Mouse (Mus musculus) heart, embryonic 14.5 days (tissue): Measurements from ENCODE around the gene Zfp146. TPM values are rescaled to one million over a fixed set of nuclear protein-coding genes. Genes with fewer than 3 reads are reported as not detected.
"Not testable (repeated sequence)": the region's sequence is repeated elsewhere in the genome, so short reads cannot be mapped to it uniquely, and the experiment has no call there.

Experiments
- ATAC-seq: fragments of 200-750 bp; cut with Nextera tagmentation; 2 replicates; pipeline ENCODE4 v1.8.0; 2017; ENCODE audit warnings: low read depth, moderate TSS enrichment; ENCODE audit not compliant: insufficient number of reproducible peaks, insufficient read depth, low FRiP score
- H3K27ac ChIP-seq, 2 experiments: fragments of 200-500 bp in 1 of 2; fragments of 300-500 bp in 1 of 2; sonication (generic) in 1 of 2; replicated peaks in 1 of 2; 2 replicates each; pipeline ENCODE4 v1.5.1; 2012 to 2014; ENCODE audit warnings: low read depth in 2 of 2, low read length in 2 of 2, control low read depth in 1 of 2, mild to moderate bottlenecking in 1 of 2, mixed read lengths in 1 of 2; ENCODE audit not compliant: control insufficient read depth in 1 of 2, insufficient read depth in 1 of 2
- H3K27me3 ChIP-seq: fragments of 300-500 bp; sonication (generic); 2 replicates; pipeline ENCODE4 v1.6.1; 2014; ENCODE audit warnings: mild to moderate bottlenecking, low read length, control low read depth; ENCODE audit not compliant: control insufficient read depth, insufficient read depth
- H3K36me3 ChIP-seq: fragments of 300-500 bp; sonication (generic); 2 replicates; pipeline ENCODE4 v1.6.1; 2014; ENCODE audit warnings: mild to moderate bottlenecking, control low read depth, low read length, mixed read lengths; ENCODE audit not compliant: control insufficient read depth, insufficient read depth
- H3K4me1 ChIP-seq, 2 experiments: fragments of 200-500 bp in 1 of 2; fragments of 300-500 bp in 1 of 2; sonication (generic) in 1 of 2; 2 replicates each; pipeline ENCODE4 v1.6.1; 2012 to 2014; ENCODE audit warnings: low read length in 2 of 2, control low read depth in 1 of 2, mixed read lengths in 1 of 2; ENCODE audit not compliant: control insufficient read depth in 2 of 2, insufficient read depth in 2 of 2
- H3K4me2 ChIP-seq: fragments of 300-500 bp; sonication (generic); 2 replicates; pipeline ENCODE4 v1.6.1; 2014; ENCODE audit warnings: mild to moderate bottlenecking, low read length
- H3K4me3 ChIP-seq, 2 experiments: fragments of 200-500 bp in 1 of 2; fragments of 300-500 bp in 1 of 2; sonication (generic) in 1 of 2; 2 replicates each; pipeline ENCODE4 v1.5.1; 2012 to 2014; ENCODE audit warnings: low read length in 2 of 2, mild to moderate bottlenecking in 2 of 2, control low read depth in 1 of 2, low read depth in 1 of 2, moderate library complexity in 1 of 2; ENCODE audit not compliant: control insufficient read depth in 1 of 2, insufficient read depth in 1 of 2
- H3K9ac ChIP-seq: fragments of 300-500 bp; sonication (generic); 2 replicates; pipeline ENCODE4 v1.6.1; 2014; ENCODE audit warnings: mild to moderate bottlenecking, low read length
- H3K9me3 ChIP-seq: fragments of 300-500 bp; sonication (generic); 2 replicates; pipeline ENCODE4 v1.6.1; 2016; ENCODE audit warnings: low read length, control low read depth; ENCODE audit not compliant: control insufficient read depth
- whole genome bisulfite sequencing: fragments of 180-500 bp; shearing (Covaris S2); extraction: QIAGEN DNeasy Blood & Tissue Kit; methylation state at CpG from one replicate; pipeline ENCODE4 v1.1.7; 2014; 5-methylcytosine and 5-hydroxymethylcytosine counted together
- polyA plus RNA-seq: library from polyadenylated mRNA; unstranded; fragments of >200 nt; fragmentation: Nextera tagmentation; extraction: Ambion mirVana; gene quantifications from 2 replicates; pipeline ENCODE4 v1.2.1, GENCODE M21; 2014

Zfp146 gene
- polyA plus RNA-seq, 1 experiment from 2014 or later: 9.0 TPM

DNA sequence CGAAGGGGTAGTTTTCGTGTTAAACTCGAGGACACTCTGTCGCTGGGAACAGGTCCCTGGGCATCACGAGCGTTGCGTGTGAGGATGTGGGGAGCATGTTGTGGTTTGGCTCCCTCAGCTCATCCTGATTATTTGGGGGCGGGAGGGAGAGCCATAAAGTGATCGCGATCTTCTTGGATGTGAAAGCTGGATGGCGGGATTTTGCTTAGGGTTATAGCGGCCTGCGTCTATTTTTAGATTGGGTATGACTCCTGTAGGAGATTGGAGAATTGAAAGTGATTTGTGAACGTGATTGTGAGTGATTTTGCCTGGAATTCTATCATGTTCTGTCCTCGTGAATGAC lies 47.4 kb downstream of the Zfp146 start:
- H3K27ac ChIP-seq: peak overlapping the region; percentile 40 to 84
- peak overlapping the region; percentile 80 to 81 for H3K4me3 ChIP-seq
- H3K36me3 ChIP-seq: peaks cover 22% of the 10 kb centered on the region
- peaks cover 2 to 5% of the 10 kb centered on the region in 2 experiments; a peak in 2 of 4 replicates for H3K4me1 ChIP-seq
- H3K9ac ChIP-seq: peak overlapping the region; percentile 91
- 6% methylated on average over 15 of the region's 15 CpGs for WGBS
- no peak; the same call in 1 of the 2 replicates for ATAC-seq
- no peaks in the 10 kb centered on the region for H3K9me3 ChIP-seq
- H3K4me2 ChIP-seq: peak overlapping the region; percentile 87
- no peaks in the 10 kb centered on the region for H3K27me3 ChIP-seq

DNA sequence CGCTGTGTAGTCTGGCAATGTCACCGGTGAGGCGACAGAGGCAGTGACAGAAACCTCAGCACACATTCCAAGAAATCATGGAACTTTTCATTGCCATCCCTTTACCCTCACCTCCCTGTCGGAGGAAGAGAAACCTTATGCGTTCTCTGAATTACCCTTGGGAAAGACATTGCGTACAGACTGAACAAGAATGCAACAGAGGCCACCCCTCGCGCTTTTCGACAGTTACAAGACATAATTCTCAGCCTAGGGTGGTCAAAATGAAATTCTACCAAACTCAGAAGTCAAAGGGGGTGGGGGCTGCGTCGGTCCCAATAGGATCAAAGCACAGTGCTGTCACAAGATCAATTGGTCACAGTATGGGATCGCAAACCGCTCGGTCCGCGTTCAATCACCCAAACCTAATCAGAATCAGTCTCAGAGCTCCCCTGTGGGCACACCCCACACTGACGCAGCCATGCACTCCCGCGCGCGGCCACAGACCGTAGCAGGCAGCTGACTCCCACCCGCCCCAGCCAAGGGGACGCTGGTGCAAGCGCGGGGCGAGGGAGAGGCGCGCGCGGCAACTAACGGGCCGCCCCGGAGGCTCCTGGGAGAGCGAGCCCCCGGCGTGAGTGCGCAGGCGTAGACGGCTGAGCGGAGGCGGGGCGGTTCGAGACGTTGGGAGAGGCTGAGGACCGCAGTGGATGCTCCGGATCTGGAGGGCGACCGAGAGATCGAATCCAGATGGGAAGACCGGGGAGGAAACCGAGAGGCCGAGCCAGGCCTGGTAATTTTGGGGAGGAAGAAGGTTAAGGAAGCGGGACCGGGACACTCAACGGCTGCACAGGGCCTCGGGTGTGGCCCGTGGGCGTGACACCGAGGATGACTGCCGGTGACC lies 48.0 kb downstream of the Zfp146 start, which contains the start of gene Zfp382:
Zfp382 (plus strand) TSS at position 635 of the 880 bp plus-strand sequence.
- Histone ChIP-seq H3K4me1 (peaks cover 2 to 5% of the 10 kb centered on the region in 2 experiments; a peak in 2 of 4 replicates), H3K9ac (peak within 1 kb of the TSS; percentile 91), H3K36me3 (peaks cover 15% of the 10 kb centered on the region), H3K9me3 (no peaks in the 10 kb centered on the region), H3K27me3 (no peaks in the 10 kb centered on the region), H3K4me3 (peak within 1 kb of the TSS; percentile 80 to 81), H3K27ac (peak within 1 kb of the TSS; percentile 40 to 84), H3K4me2 (peak within 1 kb of the TSS; percentile 87)
- WGBS: under 1% methylated on average over 61 of the region's 61 CpGs
- ATAC-seq: peak; percentile 94

DNA sequence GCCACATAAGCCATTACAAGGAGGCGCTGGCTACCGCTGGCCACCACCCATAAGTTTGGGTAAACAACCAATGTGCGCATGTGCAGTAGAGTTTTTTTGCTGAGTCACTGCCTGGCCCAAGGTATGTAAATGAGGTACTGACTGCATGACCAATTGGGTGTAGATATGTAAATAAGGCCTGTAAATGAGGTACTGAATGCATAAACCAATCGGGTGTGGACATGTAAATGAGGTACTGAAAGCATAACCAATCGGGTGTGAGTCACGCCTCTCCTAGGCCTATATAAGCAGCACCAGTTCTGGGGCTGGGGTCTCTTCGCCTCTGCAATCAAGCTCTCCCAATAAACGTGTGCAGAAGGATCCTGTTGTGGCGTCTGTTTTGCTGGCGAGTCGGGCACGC lies 51.6 kb downstream of the Zfp146 start:
- H3K9me3 ChIP-seq: peaks cover 18% of the 10 kb centered on the region
- not testable (repeated sequence) for H3K36me3 ChIP-seq, H3K4me1 ChIP-seq, H3K27ac ChIP-seq, H3K4me3 ChIP-seq, H3K4me2 ChIP-seq, ATAC-seq, H3K9ac ChIP-seq, H3K27me3 ChIP-seq
- 89% methylated on average over 12 of the region's 12 CpGs for WGBS

DNA sequence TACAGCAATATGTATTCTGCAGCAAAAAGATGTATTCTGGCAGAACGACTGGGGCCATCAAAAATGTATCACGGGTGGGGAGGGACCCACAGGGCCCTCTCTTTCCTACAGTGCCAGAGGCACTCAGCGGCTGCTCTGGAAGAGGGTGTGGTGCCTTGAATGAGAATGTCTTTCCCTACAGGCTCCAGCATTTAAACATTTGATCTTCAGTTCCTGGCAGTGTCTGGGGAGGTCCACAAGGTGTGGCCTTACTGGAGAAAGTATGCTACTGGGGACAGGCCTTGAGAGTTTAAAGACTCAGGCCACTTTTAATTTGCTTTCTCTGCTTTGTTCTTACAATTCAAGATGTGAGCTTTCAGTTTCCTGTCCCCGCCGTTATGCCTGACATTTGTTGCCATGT lies 53.5 kb downstream of the Zfp146 start:
- Histone ChIP-seq H3K27ac (no peak overlapping the region), H3K4me1 (peaks cover 7 to 8% of the 10 kb centered on the region in 2 experiments; a peak in 3 of 4 replicates), H3K27me3 (no peaks in the 10 kb centered on the region), H3K9ac (no peak overlapping the region), H3K4me3 (no peak overlapping the region), H3K9me3 (peaks cover 18% of the 10 kb centered on the region), H3K36me3 (no peaks in the 10 kb centered on the region), H3K4me2 (no peak overlapping the region)
- ATAC-seq: no peak
- WGBS: 87% methylated on average over 5 of the region's 5 CpGs

Other genes starting within 250 kb of the Zfp146 start
- 8.0 and 8.6 TPM in 2 replicates for gene Zfp74, start 215.7 kb downstream of the Zfp146 start, polyA plus RNA-seq
- 23.7 and 27.4 TPM in 2 replicates for gene Zfp568, start 185.8 kb downstream of the Zfp146 start, polyA plus RNA-seq
- 4.0 and 4.8 TPM in 2 replicates for gene Zfp14, start 118.4 kb downstream of the Zfp146 start, polyA plus RNA-seq
- gene Zfp82, start 96.8 kb downstream of the Zfp146 start, polyA plus RNA-seq: 4.2 and 4.8 TPM in 2 replicates
- gene Gm26920, start 79.3 kb downstream of the Zfp146 start, polyA plus RNA-seq: 0.70 TPM in 1 of 2 replicates, not detected in the other
- gene Zfp566, start 79.2 kb downstream of the Zfp146 start, polyA plus RNA-seq: 5.2 and 6.4 TPM in 2 replicates
- 85.2 and 91.3 TPM in 2 replicates for gene Zfp260, start 75.0 kb downstream of the Zfp146 start, polyA plus RNA-seq
- 6.4 and 8.5 TPM in 2 replicates for gene Zfp382, start 47.8 kb downstream of the Zfp146 start, polyA plus RNA-seq
- 544 and 589 TPM in 2 replicates for gene Cox7a1, start 14.4 kb upstream of the Zfp146 start, polyA plus RNA-seq
- 63.0 and 73.7 TPM in 2 replicates for gene Capns1, start 29.1 kb upstream of the Zfp146 start, polyA plus RNA-seq
- 126 and 145 TPM in 2 replicates for gene Polr2i, start 62.2 kb upstream of the Zfp146 start, polyA plus RNA-seq
- 137 and 144 TPM in 2 replicates for gene Tbcb, start 62.5 kb upstream of the Zfp146 start, polyA plus RNA-seq
- gene Ovol3, start 66.0 kb upstream of the Zfp146 start, polyA plus RNA-seq: not detected in 2 replicates
- gene Thap8, start 110.3 kb upstream of the Zfp146 start, polyA plus RNA-seq: 0.35 and 0.72 TPM in 2 replicates
- 8.7 and 9.4 TPM in 2 replicates for gene Wdr62, start 110.7 kb upstream of the Zfp146 start, polyA plus RNA-seq
- 10.1 and 12.8 TPM in 2 replicates for gene Clip3, start 122.0 kb upstream of the Zfp146 start, polyA plus RNA-seq
- gene Alkbh6, start 139.0 kb upstream of the Zfp146 start, polyA plus RNA-seq: 68.9 and 70.6 TPM in 2 replicates
- gene Syne4, start 145.1 kb upstream of the Zfp146 start, polyA plus RNA-seq: 8.1 and 13.0 TPM in 2 replicates
- not detected in 2 replicates for gene E130208F15Rik, start 152.0 kb upstream of the Zfp146 start, polyA plus RNA-seq
- 17.9 and 18.7 TPM in 2 replicates for gene Sdhaf1, start 154.1 kb upstream of the Zfp146 start, polyA plus RNA-seq
- 0.86 and 1.3 TPM in 2 replicates for gene Lrfn3, start 193.0 kb upstream of the Zfp146 start, polyA plus RNA-seq
- 37.1 and 44.5 TPM in 2 replicates for gene Tyrobp, start 244.0 kb upstream of the Zfp146 start, polyA plus RNA-seq